Mouse (Mus musculus) hindbrain, embryonic 11.5 days (tissue): Measurements from ENCODE around the gene Nlrp9b. TPM values are rescaled to one million over a fixed set of nuclear protein-coding genes. Genes with fewer than 3 reads are reported as not detected.
"Not testable (repeated sequence)": the region's sequence is repeated elsewhere in the genome, so short reads cannot be mapped to it uniquely, and the experiment has no call there.

Source experiments
- ATAC-seq: fragments of 200-750 bp; cut with Nextera tagmentation; 2 replicates; pipeline ENCODE4 v1.8.0; 2017; ENCODE audit warnings: mild to moderate bottlenecking, moderate TSS enrichment, moderate library complexity; ENCODE audit not compliant: low FRiP score
- DNase-seq: peaks from one replicate; pipeline ENCODE4 v3.0.0-alpha.2; 2015; ENCODE audit warnings: low spot score
- H3K27ac ChIP-seq: fragments of 300-500 bp; sonication (generic); 2 replicates; pipeline ENCODE4 v1.5.1; 2014; ENCODE audit warnings: mild to moderate bottlenecking, low read depth, low read length
- H3K27me3 ChIP-seq: fragments of 300-500 bp; sonication (generic); 2 replicates; pipeline ENCODE4 v1.6.1; 2014; ENCODE audit warnings: mild to moderate bottlenecking, low read length, moderate library complexity, mixed read lengths; ENCODE audit not compliant: control insufficient read depth, insufficient read depth
- H3K36me3 ChIP-seq: fragments of 300-500 bp; sonication (generic); 2 replicates; pipeline ENCODE4 v1.6.1; 2014; ENCODE audit warnings: mild to moderate bottlenecking, low read length, moderate library complexity, mixed read lengths; ENCODE audit not compliant: control insufficient read depth, insufficient read depth
- H3K4me1 ChIP-seq: fragments of 300-500 bp; sonication (generic); replicated peaks from 2 replicates; pipeline ENCODE4 v1.6.1; 2014; ENCODE audit warnings: low read length, mixed read lengths; ENCODE audit not compliant: control insufficient read depth, insufficient read depth
- H3K4me2 ChIP-seq: fragments of 300-500 bp; sonication (generic); replicated peaks from 2 replicates; pipeline ENCODE4 v1.6.1; 2014; ENCODE audit warnings: mild to moderate bottlenecking, low read depth, low read length
- H3K4me3 ChIP-seq: fragments of 300-500 bp; sonication (generic); 2 replicates; pipeline ENCODE4 v1.5.1; 2014; ENCODE audit warnings: low read depth, low read length
- H3K9ac ChIP-seq: fragments of 300-500 bp; sonication (generic); 2 replicates; pipeline ENCODE4 v1.6.1; 2014; ENCODE audit warnings: low read depth, low read length
- H3K9me3 ChIP-seq: fragments of 300-500 bp; sonication (generic); 2 replicates; pipeline ENCODE4 v1.6.1; 2016; ENCODE audit warnings: low read length; ENCODE audit not compliant: control insufficient read depth
- WGBS: fragments of 180-500 bp; shearing (Covaris S2); extraction: QIAGEN DNeasy Blood & Tissue Kit; methylation state at CpG from one replicate; pipeline ENCODE4 v1.1.7; 2014; 5-methylcytosine and 5-hydroxymethylcytosine counted together
- polyA plus RNA-seq: library from polyadenylated mRNA; unstranded; fragments of >200 nt; fragmentation: Nextera tagmentation; extraction: Ambion mirVana; gene quantifications from 2 replicates; pipeline ENCODE4 v1.2.1, GENCODE M21; 2014

The Nlrp9b gene
- polyA plus RNA-seq, 1 experiment from 2014 or later = not detected

- Histone ChIP-seq H3K9me3 (no peaks in the 10 kb centered on the region), H3K4me1 (no peaks in the 10 kb centered on the region), H3K4me3 (no peak overlapping the region), H3K4me2 (no peak overlapping the region), H3K36me3 (no peaks in the 10 kb centered on the region), H3K27ac (no peak overlapping the region), H3K27me3 (no peaks in the 10 kb centered on the region), H3K9ac (no peak overlapping the region)
- ATAC-seq (no peak), DNase-seq (no peak)
- 75% methylated on average over 2 of the region's 2 CpGs for WGBS
Measured at GRCm38 (mm10) chr7:20009987-20010386, 18.7 kb downstream of the Nlrp9b start.

GRCm38 (mm10) chr7:20064100-20064499 lies 72.8 kb downstream of the Nlrp9b start:
- H3K9ac ChIP-seq, ATAC-seq, H3K4me2 ChIP-seq, H3K4me3 ChIP-seq, H3K9me3 ChIP-seq, DNase-seq, H3K36me3 ChIP-seq, H3K27ac ChIP-seq, H3K27me3 ChIP-seq, H3K4me1 ChIP-seq: not testable (repeated sequence)
- WGBS = 73% methylated on average over 4 of the region's 4 CpGs

GRCm38 (mm10) chr7:20078118-20078517 lies 86.9 kb downstream of the Nlrp9b start:
- H3K36me3 ChIP-seq, ATAC-seq, H3K9ac ChIP-seq, H3K4me1 ChIP-seq, H3K4me3 ChIP-seq, H3K9me3 ChIP-seq, DNase-seq, H3K27me3 ChIP-seq, H3K27ac ChIP-seq, H3K4me2 ChIP-seq: not testable (repeated sequence)
- WGBS = 69% methylated on average over 18 of the region's 18 CpGs

GRCm38 (mm10) chr7:20099380-20099779 lies 108.1 kb downstream of the Nlrp9b start, which contains the start of gene Vmn1r91:
Gene Vmn1r91 (plus strand): TSS chr7:20099680.
- not testable (repeated sequence) for H3K27me3 ChIP-seq, H3K9ac ChIP-seq, H3K27ac ChIP-seq, H3K36me3 ChIP-seq, H3K4me2 ChIP-seq, H3K4me3 ChIP-seq, H3K9me3 ChIP-seq, H3K4me1 ChIP-seq, DNase-seq, ATAC-seq
- WGBS = 84% methylated on average over 5 of the region's 5 CpGs

- H3K4me3 ChIP-seq, ATAC-seq, H3K4me2 ChIP-seq, H3K27ac ChIP-seq, H3K9me3 ChIP-seq, H3K36me3 ChIP-seq, H3K9ac ChIP-seq, H3K4me1 ChIP-seq, DNase-seq, H3K27me3 ChIP-seq: not testable (repeated sequence)
- WGBS = no CpG with 5 or more reads among the region's 2 CpGs
Measured at GRCm38 (mm10) chr7:20122479-20122878, 131.2 kb downstream of the Nlrp9b start, which contains the start of gene Gm16442. Gene Gm16442 (minus strand): TSS chr7:20122579.

Other genes with a start within 250 kb of the Nlrp9b start
- 52.5 and 60.3 TPM in 2 replicates for gene Nectin2, start 241.0 kb upstream of the Nlrp9b start, polyA plus RNA-seq
- gene Bcam, start 220.4 kb upstream of the Nlrp9b start, polyA plus RNA-seq = 20.6 and 22.1 TPM in 2 replicates
- 0.59 and 0.63 TPM in 2 replicates for gene Cblc, start 194.7 kb upstream of the Nlrp9b start, polyA plus RNA-seq
- 0.26 and 0.33 TPM in 2 replicates for gene Bcl3, start 168.7 kb upstream of the Nlrp9b start, polyA plus RNA-seq
- gene Gm19345, start 139.5 kb upstream of the Nlrp9b start, polyA plus RNA-seq = 0.17 TPM in 1 of 2 replicates, not detected in the other
- gene Ceacam16, start 130.2 kb upstream of the Nlrp9b start, polyA plus RNA-seq = not detected in 2 replicates
- not detected in 2 replicates for gene Ceacam19, start 103.5 kb upstream of the Nlrp9b start, polyA plus RNA-seq
- 2.8 and 3.1 TPM in 2 replicates for gene Pvr, start 70.3 kb upstream of the Nlrp9b start, polyA plus RNA-seq
- gene Igsf23, start 40.7 kb upstream of the Nlrp9b start, polyA plus RNA-seq = 0.15 TPM in 1 of 2 replicates, not detected in the other
- gene Ceacam20, start 26.1 kb upstream of the Nlrp9b start, polyA plus RNA-seq = not detected in 2 replicates
- gene Vmn1r91, start 108.2 kb downstream of the Nlrp9b start, polyA plus RNA-seq = not detected in 2 replicates
- not detected in 2 replicates for gene Gm16442, start 131.1 kb downstream of the Nlrp9b start, polyA plus RNA-seq
- not detected in 2 replicates for gene Vmn1r93, start 147.6 kb downstream of the Nlrp9b start, polyA plus RNA-seq
- not detected in 2 replicates for gene Vmn1r94, start 176.9 kb downstream of the Nlrp9b start, polyA plus RNA-seq
- not detected in 2 replicates for gene Vmn1r95, start 202.2 kb downstream of the Nlrp9b start, polyA plus RNA-seq
- not detected in 2 replicates for gene Gm6164, start 214.1 kb downstream of the Nlrp9b start, polyA plus RNA-seq
- gene Gm4498, start 242.4 kb downstream of the Nlrp9b start, polyA plus RNA-seq = not detected in 2 replicates